Mouse (Mus musculus) embryo, embryonic 10.5 days (tissue): ENCODE data around the gene 9030612E09Rik.

Source experiments
- DNase-seq: peaks from one replicate; pipeline ENCODE4 v3.0.0-alpha.2; 2015; ENCODE audit warnings: low spot score

Gene 9030612E09Rik

DNA sequence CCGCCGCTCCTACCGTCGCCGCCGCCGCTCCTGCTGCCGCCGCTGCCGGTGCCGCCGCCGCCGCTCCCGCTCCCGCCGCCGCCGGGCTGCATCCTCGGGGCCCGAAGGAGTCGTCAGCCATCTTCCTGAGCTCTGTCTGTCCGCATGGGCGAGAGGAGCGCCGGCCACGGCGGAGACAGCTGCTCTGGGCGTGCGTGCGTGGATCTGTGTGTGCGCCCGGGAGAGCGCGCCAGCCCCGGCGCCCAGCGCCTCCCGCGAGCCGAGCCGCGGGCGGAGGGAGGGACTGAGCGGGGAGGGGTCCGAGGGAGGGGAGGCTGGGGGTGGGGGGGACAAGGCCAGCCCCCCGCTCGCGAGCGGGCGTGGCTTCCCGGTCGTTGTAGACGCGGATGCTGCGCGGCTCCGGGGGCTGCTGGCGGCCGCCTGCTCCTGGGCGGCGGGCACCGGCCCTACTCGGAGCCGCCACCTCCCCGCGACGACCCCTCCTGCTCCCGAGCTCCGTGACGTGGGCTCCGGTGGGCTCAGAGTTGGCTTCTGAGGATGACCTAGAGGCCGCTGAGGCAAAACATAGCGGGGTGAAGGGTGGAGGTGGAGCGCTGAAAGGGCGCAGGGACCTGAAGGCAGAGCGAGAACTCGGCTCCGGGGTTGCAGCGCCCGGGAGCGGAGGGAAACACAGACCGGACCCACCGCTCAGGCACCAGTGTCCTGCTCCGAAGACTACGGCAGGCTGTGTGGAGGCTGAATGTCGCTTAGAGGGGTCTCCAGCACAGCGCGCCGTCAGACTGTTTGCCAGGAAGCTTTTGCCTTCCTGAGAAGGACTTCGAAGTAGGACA, at the start of gene 9030612E09Rik, which contains the start of gene Sobp:
TSS of gene 9030612E09Rik (plus strand) at position 379 of the 830 bp plus-strand sequence.
TSS of gene Sobp (minus strand) at position 205 of the 830 bp plus-strand sequence.
- peak; percentile 79 for DNase-seq

DNA sequence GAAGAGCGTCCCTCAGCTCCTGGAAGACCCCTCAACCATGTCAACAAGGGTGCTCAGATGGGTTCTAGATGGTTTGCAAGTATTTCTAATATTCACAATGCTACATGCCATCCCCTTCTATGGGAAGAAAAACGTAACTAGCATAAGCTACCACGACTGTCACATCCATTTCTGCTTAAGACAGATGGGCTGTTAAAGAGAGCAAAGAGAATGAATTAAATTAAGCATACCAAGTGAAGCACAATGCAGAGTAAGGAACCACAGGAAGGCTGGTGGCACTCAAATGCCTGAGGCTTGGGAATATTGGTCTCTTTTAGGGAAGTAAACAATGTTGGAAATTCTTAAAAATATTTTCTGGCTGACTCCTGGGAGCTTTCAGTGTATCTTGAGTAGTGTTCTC, 45.8 kb upstream of the 9030612E09Rik start:
- DNase-seq: no peak

DNA sequence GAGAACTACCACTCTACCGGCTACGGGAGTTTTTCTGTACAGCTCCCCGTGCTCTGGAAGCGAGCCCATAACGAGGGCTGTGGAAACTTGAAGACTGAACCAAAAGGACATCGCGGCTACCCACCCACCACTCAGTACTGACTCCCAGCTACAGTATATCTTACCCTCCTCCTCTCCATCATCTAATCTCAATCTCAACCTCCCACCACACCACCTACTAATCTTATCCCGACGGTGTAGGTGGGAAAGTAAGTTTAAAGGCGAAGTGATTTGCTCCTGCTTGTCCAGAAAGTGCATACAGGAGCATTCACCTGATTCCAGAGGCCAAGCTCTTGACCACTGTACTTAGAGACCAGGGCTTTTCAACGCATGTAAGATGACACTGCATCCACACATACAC, 40.5 kb upstream of the 9030612E09Rik start:
- no peak for DNase-seq

GRCm38 (mm10) chr10:43143173-43143572, 31.3 kb upstream of the 9030612E09Rik start:
- DNase-seq: no peak

DNA sequence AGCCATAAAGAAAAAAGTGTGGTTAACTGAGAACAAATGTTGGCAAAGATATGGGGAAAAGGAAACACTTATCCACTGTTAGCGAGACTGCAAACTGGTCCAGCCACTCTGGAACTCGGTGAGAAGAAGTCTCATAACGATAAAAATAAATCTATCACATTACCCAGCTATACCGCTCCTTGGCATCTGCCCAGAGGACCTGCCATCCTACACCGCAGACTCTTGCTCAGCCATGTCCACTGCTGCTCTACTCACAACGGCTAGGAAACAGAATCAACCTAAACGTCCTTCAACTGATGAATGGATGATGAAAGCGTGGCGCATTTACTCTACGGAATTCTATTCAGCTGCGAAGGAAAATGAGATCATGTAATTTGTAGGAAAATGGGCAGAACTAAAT, 26.0 kb upstream of the 9030612E09Rik start:
- DNase-seq: no peak

DNA sequence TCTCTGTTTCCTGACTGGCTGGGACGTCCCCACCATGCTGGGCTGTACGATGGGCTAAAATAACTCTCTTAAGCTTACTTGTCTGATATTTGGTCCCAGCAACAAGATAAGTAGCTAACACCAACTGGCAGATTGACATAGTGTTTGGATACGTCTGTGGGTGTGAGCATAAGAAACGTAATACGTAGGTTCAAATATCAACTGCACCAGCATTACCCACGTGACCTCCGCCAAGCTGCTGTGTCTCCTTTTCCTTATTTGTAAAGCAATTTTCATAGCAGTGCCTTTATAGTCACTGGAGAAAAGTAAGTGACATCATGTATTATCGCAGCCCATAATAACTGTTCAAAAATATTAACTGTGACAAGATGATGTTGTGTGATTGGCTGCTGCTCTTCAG, 21.9 kb upstream of the 9030612E09Rik start:
- DNase-seq: no peak

DNA sequence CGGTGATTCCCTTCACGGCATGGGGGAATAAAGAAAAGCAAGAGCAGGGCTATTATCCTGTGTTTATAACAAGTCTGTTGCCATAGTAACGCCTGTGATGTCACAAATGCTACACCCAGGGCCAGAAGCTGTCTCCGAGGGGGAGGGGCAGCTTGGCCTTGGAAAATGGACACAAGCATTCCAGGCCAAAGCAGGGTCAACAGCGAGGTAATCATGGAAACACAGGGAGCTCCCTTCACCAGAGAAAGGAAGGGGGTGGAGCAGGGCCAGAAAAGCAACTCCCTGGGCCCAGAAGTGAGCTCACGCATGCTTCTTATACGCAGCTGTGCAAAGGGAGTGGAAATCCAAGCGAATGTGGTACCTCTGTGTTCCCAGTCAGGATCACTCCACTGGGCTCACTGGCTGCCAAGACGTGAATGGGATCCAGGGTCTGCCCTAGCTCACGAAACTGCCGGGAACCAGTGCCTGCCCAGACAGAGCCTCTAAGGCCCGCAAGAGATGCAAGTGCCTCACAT, 19.4 kb upstream of the 9030612E09Rik start:
- DNase-seq: peak; percentile 98

DNA sequence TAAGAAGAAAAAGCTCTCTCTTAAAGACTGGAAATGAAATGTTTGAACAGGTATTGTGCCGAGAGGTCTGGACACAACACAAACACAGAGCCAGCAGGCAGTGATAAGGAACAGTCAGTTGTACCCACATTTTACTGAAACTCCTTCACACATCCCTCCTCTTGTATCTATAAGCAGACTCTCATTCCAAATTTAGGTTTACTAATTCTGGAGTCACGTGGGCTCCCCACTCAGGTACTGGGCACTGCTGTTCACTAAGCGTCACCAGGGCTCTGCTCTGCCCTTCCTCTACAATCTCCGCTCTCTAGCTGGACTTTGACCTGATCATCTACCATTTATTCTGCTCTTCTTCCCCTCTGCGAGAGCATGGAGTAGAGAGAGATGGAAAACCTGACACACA, 15.6 kb upstream of the 9030612E09Rik start:
- no peak for DNase-seq

DNA sequence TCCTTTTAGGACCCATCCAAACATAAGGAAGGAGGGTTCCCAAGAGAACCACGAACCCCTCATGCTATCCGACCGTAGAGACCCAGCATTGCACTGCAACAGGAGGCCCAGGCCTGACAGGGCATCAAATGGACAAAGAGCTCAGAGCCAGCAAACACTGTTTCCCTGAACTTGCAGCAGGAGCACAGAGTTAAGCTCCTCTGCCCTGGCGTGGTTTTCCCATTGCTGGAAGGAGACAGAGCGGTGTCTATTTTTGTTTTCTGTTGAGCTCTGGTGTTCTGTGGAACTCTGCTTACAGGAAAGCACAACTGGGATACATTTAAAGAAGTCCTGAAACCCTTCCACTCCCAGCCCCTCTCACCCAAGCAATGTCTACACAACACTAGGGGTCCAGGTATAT, 15.2 kb upstream of the 9030612E09Rik start:
- DNase-seq: no peak

DNA sequence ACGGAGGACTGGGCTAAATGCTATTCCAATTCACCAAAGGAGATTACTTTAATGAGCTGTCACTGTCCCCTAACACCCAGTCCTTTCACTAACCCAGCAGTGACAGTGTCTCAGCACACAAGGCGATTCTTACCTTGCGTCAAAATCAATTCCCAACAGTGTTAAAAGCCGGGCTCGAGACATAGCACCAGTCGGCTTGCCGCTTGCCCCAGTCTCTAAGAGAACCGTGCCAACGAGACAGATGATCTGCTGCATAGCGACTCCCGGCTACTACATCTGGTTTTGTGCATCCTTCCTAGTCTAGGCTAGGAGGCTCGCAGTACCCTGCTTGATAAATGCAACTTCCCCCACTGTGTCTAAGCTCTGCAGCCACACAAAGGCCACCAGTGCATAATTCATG, 12.2 kb upstream of the 9030612E09Rik start:
- DNase-seq: peak; percentile 54

DNA sequence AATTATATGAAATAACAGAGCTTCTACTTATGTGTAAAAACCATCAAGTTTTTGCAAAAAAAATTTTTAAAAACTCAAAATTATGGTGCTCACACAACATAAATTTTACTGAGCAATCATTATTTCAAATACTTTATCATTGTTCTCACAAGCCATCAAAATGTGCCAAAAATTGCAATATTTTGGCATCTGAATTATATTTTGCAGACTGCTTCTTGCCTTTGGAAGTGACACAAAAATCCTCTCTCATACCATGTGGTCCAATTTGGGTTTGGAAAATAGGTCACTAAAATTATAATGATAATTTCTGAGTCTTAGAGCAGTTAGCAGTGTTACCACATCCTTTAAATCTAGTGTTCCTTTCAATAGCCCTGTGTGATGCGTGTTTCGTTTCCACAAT, 10.1 kb upstream of the 9030612E09Rik start:
- DNase-seq: no peak

- no peak for DNase-seq
Measured at GRCm38 (mm10) chr10:43166146-43166545, 8.4 kb upstream of the 9030612E09Rik start.

DNA sequence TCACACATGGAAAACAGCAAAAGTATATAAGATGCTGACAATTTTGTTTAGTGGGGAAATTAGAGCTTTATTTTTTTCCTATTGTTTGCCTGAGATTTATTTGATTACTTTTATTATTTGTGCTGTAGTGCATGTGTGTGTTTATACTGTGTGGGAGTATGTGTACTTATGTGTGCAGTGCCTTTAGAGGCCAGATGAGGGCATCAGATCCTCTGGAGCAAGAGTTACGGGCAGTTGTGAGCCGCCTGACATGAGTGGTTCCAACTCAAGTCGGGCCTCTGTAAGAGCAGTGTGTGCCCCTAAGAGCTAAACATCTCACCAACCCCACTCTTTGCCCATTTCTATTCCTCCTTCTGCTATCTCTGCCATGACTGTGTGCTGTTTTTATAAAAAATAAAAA, 7.7 kb upstream of the 9030612E09Rik start:
- DNase-seq: no peak

DNA sequence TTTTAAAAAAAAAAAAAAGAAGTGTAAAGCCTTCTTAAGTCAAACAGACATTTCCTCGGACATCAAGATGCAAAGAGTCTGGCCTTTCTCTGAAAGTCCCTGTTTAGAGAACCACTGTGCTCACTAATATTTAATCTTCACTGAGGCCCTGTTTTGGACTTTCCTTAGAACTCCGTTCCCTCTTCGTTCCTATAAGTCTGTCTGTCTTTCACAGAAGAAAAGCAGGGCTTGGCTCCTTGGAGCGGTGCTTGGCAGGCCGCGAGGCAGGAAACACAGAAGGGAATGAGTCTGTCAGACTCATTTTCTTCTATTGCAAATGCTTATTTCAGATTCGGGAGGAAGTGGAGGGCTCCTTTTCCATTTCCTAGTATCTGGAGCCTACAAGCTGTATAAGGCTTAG, 5.7 kb upstream of the 9030612E09Rik start:
- DNase-seq: no peak

GRCm38 (mm10) chr10:43171106-43171505, 3.4 kb upstream of the 9030612E09Rik start:
- DNase-seq: peak; percentile 73

DNA sequence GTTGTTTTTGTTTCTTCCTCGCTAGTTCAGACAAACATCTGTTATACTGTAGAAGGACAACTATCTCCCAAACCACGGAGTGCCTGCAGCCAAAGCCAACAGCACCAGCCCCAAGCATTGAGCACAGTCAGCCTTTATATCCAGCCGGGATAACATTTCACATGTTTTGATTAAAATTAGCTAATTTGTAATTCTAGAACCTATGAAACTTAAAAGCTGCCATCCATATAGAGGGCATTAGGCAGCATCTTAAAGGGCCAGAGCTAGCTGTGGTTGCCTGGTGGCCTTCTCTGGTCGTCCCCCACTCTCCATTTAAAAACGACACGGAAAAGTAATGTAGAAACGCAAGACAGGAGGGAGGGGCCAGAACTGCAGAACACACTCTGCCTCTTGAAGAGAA, 2.4 kb upstream of the 9030612E09Rik start:
- DNase-seq: peak; percentile 52

DNA sequence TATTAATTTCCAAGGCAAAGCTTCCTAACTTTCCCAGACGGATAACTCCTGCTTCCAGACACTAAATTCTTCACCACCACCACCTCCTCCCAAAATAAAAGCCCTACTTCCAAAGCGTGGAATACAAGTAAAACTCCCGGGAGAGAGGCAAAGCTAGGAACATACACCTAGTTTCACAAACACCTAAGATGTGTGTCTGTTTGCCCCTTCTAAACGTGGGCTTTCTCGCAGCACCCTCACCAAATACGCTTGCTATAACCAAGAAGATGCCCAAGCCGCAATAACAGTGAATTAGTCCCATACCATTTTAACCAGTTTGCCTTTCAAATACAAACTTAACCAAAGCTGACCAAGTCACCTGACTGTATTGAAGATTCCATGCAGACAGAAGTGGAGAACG, 1.9 kb upstream of the 9030612E09Rik start:
- DNase-seq: peak; percentile 35

GRCm38 (mm10) chr10:43173141-43173827, 1.2 kb upstream of the 9030612E09Rik start:
- DNase-seq: peak; percentile 72

GRCm38 (mm10) chr10:43173828-43174325, 627 bp upstream of the 9030612E09Rik start:
- DNase-seq: peak; percentile 49

- no peak for DNase-seq
Measured at GRCm38 (mm10) chr10:43175156-43175601, 675 bp downstream of the 9030612E09Rik start.

- DNase-seq: no peak
Measured at GRCm38 (mm10) chr10:43180313-43180912, 5.9 kb downstream of the 9030612E09Rik start.

DNA sequence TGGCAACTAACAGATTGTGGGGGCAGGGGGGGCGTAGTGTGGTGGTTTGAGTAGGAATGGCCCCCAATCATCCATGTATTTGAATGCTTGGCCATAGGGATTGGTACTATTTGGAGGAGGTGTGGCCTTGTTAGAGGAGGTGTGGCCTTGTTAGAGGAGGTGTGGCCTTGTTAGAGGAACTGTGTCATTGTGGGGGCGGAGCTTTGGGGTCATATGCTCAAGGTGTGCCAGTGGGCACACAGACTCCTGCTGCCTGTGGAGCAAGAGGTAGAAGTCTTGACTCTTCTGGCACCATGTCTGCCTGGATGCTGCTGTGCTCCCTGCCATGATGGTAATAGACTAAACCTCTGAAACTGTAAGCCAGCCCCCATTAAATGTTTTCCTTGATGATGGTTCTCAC, 25.7 kb downstream of the 9030612E09Rik start:
- DNase-seq: no peak
